Mouse (Mus musculus) monocyte, adult 5-6 weeks (primary cell): ENCODE data around the gene Celf2. TPM values are rescaled to one million over a fixed set of nuclear protein-coding genes. Genes with fewer than 3 reads are reported as not detected.

ENCODE experiments used
- ATAC-seq: fragments of 153-309, 156-312 bp; replicated peaks from 2 replicates; pipeline ENCODE4 v1.8.0; 2017; ENCODE audit warnings: mild to moderate bottlenecking; ENCODE audit not compliant: low TSS enrichment, insufficient number of reproducible peaks, severe bottlenecking, poor library complexity, low FRiP score
- total RNA-seq: library from RNA; stranded (forward); fragments of 200-1000, 200-491, 200-594 nt; gene quantifications from 3 replicates; pipeline ENCODE4 v1.2.3, GENCODE M21; 2017

Gene Celf2
- total RNA-seq, 1 experiment from 2014 or later = 106 TPM

GRCm38 (mm10) chr2:7115801-7116200, 393.6 kb downstream of the Celf2 start:
- no peak for ATAC-seq

- ATAC-seq = no peak
Observed at GRCm38 (mm10) chr2:7115161-7115560, 394.2 kb downstream of the Celf2 start.

- no peak for ATAC-seq
Observed at GRCm38 (mm10) chr2:7113738-7114137, 395.6 kb downstream of the Celf2 start.

- no peak for ATAC-seq
Observed at GRCm38 (mm10) chr2:7112156-7112813, 397.1 kb downstream of the Celf2 start.

- no peak for ATAC-seq
Observed at GRCm38 (mm10) chr2:7093414-7093813, 415.9 kb downstream of the Celf2 start.

- no peak for ATAC-seq
Observed at GRCm38 (mm10) chr2:7092641-7093040, 416.7 kb downstream of the Celf2 start.

GRCm38 (mm10) chr2:7090496-7090895, 418.9 kb downstream of the Celf2 start:
- ATAC-seq = no peak

GRCm38 (mm10) chr2:7089069-7089834, 420.1 kb downstream of the Celf2 start:
- no peak for ATAC-seq

- ATAC-seq = no peak
Observed at GRCm38 (mm10) chr2:7088536-7088935, 420.8 kb downstream of the Celf2 start.

- no peak for ATAC-seq
Observed at GRCm38 (mm10) chr2:7087480-7087879, 421.9 kb downstream of the Celf2 start.

GRCm38 (mm10) chr2:7083489-7084090, 425.8 kb downstream of the Celf2 start:
- ATAC-seq = no peak

GRCm38 (mm10) chr2:7082376-7083025, 426.9 kb downstream of the Celf2 start:
- no peak for ATAC-seq

GRCm38 (mm10) chr2:7080794-7081783, 428.3 kb downstream of the Celf2 start:
- no peak for ATAC-seq

GRCm38 (mm10) chr2:7080086-7080485, 429.3 kb downstream of the Celf2 start:
- ATAC-seq = no peak

GRCm38 (mm10) chr2:7079390-7079789, 430.0 kb downstream of the Celf2 start:
- no peak for ATAC-seq

GRCm38 (mm10) chr2:7073730-7074129, 435.6 kb downstream of the Celf2 start:
- no peak for ATAC-seq

- ATAC-seq = no peak
Observed at GRCm38 (mm10) chr2:7072344-7073265, 436.8 kb downstream of the Celf2 start.
